Mouse (Mus musculus) megakaryocyte-erythroid progenitor cell, adult 5-6 weeks (primary cell): Measurements from ENCODE around the gene Glrx5. TPM values are rescaled to one million over a fixed set of nuclear protein-coding genes. Genes with fewer than 3 reads are reported as not detected.

Source experiments
- total RNA-seq, 2 experiments: library from RNA; stranded (forward) in 1 of 2; stranded (reverse) in 1 of 2; fragments of 200-1000, 215-1000 nt in 1 of 2; fragments of >200 nt in 1 of 2; fragmentation: Nextera tagmentation in 1 of 2; gene quantifications; 2 replicates each; pipeline ENCODE4 v1.2.3; 2014 to 2017

Glrx5 gene
- total RNA-seq, 2 experiments from 2014 or later = 86.9 to 193 TPM

Other genes starting within 250 kb of the Glrx5 start
- not detected in 2 replicates for gene Clmn, start 167.6 kb upstream of the Glrx5 start, total RNA-seq (2014; fragmentation: Nextera tagmentation)
- not detected in 2 replicates for gene Clmn, start 167.6 kb upstream of the Glrx5 start, total RNA-seq (2017)
- gene Syne3, start 22.9 kb upstream of the Glrx5 start, total RNA-seq (2014; fragmentation: Nextera tagmentation) = 10.9 and 15.7 TPM in 2 replicates
- gene Syne3, start 22.9 kb upstream of the Glrx5 start, total RNA-seq (2017) = 9.1 and 9.7 TPM in 2 replicates
- not detected in 2 replicates for gene Tcl1b2, start 113.3 kb downstream of the Glrx5 start, total RNA-seq (2014; fragmentation: Nextera tagmentation)
- not detected in 2 replicates for gene Tcl1b2, start 113.3 kb downstream of the Glrx5 start, total RNA-seq (2017)
- not detected in 2 replicates for gene Tcl1b1, start 127.0 kb downstream of the Glrx5 start, total RNA-seq (2014; fragmentation: Nextera tagmentation)
- not detected in 2 replicates for gene Tcl1b1, start 127.0 kb downstream of the Glrx5 start, total RNA-seq (2017)
- not detected in 2 replicates for gene Tcl1b5, start 143.7 kb downstream of the Glrx5 start, total RNA-seq (2014; fragmentation: Nextera tagmentation)
- gene Tcl1b5, start 143.7 kb downstream of the Glrx5 start, total RNA-seq (2017) = not detected in 2 replicates
- not detected in 2 replicates for gene Tcl1b3, start 158.4 kb downstream of the Glrx5 start, total RNA-seq (2014; fragmentation: Nextera tagmentation)
- gene Tcl1b3, start 158.4 kb downstream of the Glrx5 start, total RNA-seq (2017) = not detected in 2 replicates
- gene Tcl1b4, start 169.3 kb downstream of the Glrx5 start, total RNA-seq (2014; fragmentation: Nextera tagmentation) = not detected in 2 replicates
- gene Tcl1b4, start 169.3 kb downstream of the Glrx5 start, total RNA-seq (2017) = not detected in 2 replicates
- gene Tcl1, start 190.1 kb downstream of the Glrx5 start, total RNA-seq (2014; fragmentation: Nextera tagmentation) = not detected in 2 replicates
- not detected in 2 replicates for gene Tcl1, start 190.1 kb downstream of the Glrx5 start, total RNA-seq (2017)